Mouse (Mus musculus): ENCODE measurements around the gene Pon1.

DNA sequence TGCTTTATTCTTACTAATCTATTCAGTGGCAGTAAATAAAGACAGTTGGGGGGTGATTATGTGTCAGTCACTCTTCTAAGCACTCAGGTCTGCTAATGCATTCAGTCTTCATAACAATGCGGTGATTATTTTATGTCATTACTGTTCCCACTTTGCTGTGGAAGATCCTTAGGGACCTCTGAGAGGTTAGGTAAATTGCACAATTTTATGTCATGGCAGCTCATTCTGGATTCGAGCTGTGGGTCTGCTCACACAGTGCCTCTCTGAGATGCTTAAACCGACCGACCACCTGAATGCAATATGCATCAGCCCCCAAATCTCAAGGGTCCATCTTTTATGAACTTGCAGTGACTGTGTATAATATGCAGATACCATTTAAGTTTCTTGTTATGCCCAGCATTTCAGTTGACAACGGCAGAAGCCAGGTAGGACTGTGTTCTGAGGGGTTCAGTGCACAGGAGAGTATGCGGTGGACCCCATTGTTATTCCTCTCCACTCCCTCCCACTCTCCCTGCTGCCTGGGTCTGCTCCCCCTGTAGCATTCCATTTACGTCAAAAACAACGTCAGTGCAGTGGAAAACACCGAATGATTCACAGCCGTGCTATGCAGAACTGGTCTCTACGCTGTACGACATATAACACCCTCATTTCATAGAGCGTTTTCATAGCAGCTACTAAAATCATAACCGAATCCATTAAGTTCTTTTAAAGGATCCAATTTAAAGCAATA, 64.2 kb downstream of the Pon1 start:
- no peak for TF ChIP-seq EP300 (IDR thresholded peaks at IDR 0.05; ENCODE audit: low read depth)
- TF ChIP-seq CTCF (IDR thresholded peaks at IDR 0.05; ENCODE audit: low read depth), result no peak
